Mouse (Mus musculus) liver, embryonic 11.5 days (tissue): Measurements from ENCODE around the gene Alx3. TPM values are rescaled to one million over a fixed set of nuclear protein-coding genes. Genes with fewer than 3 reads are reported as not detected.

ENCODE experiments used
- ATAC-seq: fragments of 200-750 bp; cut with Nextera tagmentation; replicated peaks from 2 replicates; pipeline ENCODE4 v1.8.0; 2017; ENCODE audit warnings: moderate number of reproducible peaks, mild to moderate bottlenecking, moderate TSS enrichment, moderate library complexity; ENCODE audit not compliant: low FRiP score
- DNase-seq: peaks from one replicate; pipeline ENCODE4 v3.0.0-alpha.2; 2017; ENCODE audit warnings: low spot score
- H3K27ac ChIP-seq: fragments of 300-500 bp; sonication (generic); 2 replicates; pipeline ENCODE4 v1.5.1; 2014; ENCODE audit warnings: mild to moderate bottlenecking, low read depth, low read length, control low read depth
- H3K27me3 ChIP-seq: fragments of 300-500 bp; sonication (generic); replicated peaks from 2 replicates; pipeline ENCODE4 v1.6.1; 2014; ENCODE audit warnings: low read length, mixed read lengths; ENCODE audit not compliant: control insufficient read depth, insufficient read depth
- H3K36me3 ChIP-seq: fragments of 300-500 bp; sonication (generic); 2 replicates; pipeline ENCODE4 v1.6.1; 2014; ENCODE audit warnings: mild to moderate bottlenecking, low read length, moderate library complexity, mixed read lengths; ENCODE audit not compliant: control insufficient read depth, insufficient read depth
- H3K4me1 ChIP-seq: fragments of 300-500 bp; sonication (generic); replicated peaks from 2 replicates; pipeline ENCODE4 v1.6.1; 2014; ENCODE audit warnings: low read length, mixed read lengths; ENCODE audit not compliant: control insufficient read depth, insufficient read depth
- H3K4me2 ChIP-seq: fragments of 300-500 bp; sonication (generic); 2 replicates; pipeline ENCODE4 v1.6.1; 2014; ENCODE audit warnings: mild to moderate bottlenecking, control low read depth, moderate library complexity
- H3K4me3 ChIP-seq: fragments of 300-500 bp; sonication (generic); 2 replicates; pipeline ENCODE4 v1.5.1; 2014; ENCODE audit warnings: low read depth, low read length, control low read depth
- H3K9ac ChIP-seq: fragments of 300-500 bp; sonication (generic); 2 replicates; pipeline ENCODE4 v1.6.1; 2014; ENCODE audit warnings: low read depth, low read length, control low read depth
- H3K9me3 ChIP-seq: fragments of 300-500 bp; sonication (generic); 2 replicates; pipeline ENCODE4 v1.6.1; 2016; ENCODE audit warnings: low read length, inconsistent platforms, mixed read lengths; ENCODE audit not compliant: control insufficient read depth
- WGBS: fragments of 180-500 bp; shearing (Covaris S2); extraction: QIAGEN DNeasy Blood & Tissue Kit; methylation state at CpG from one replicate; pipeline ENCODE4 v1.1.7; 2014; 5-methylcytosine and 5-hydroxymethylcytosine counted together
- polyA plus RNA-seq: library from polyadenylated mRNA; unstranded; fragments of >200 nt; fragmentation: Nextera tagmentation; extraction: Ambion mirVana; gene quantifications from 2 replicates; pipeline ENCODE4 v1.2.1, GENCODE M21; 2014

The Alx3 gene
- polyA plus RNA-seq, 1 experiment from 2014 or later: 5.6 TPM

DNA sequence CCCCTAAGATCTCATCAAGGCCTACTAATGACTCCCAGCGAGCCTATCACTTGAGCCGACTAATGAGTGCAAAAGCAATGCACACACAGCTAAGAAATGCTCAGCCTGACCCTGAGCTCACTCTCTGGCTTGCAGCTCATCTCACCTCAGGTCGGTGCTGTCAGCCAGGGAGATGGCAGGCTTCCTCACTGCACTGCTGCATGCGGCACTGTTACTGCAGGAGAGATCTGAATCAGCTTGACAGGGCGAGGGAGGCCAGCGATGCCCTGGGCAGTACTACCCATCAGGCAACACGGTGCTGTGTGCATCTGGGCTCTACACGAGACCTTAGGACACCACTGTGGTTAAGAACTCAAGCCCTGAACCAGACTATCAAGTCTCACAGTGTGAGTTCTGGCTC lies 30.7 kb downstream of the Alx3 start:
- H3K4me3 ChIP-seq: no peak overlapping the region
- H3K9ac ChIP-seq: no peak overlapping the region
- no peak for ATAC-seq
- H3K27ac ChIP-seq: no peak overlapping the region
- no peaks in the 10 kb centered on the region for H3K9me3 ChIP-seq
- WGBS: 89% methylated on average over 8 of the region's 8 CpGs
- peaks cover under 1% of the 10 kb centered on the region for H3K4me1 ChIP-seq
- H3K4me2 ChIP-seq: no peak overlapping the region
- no peaks in the 10 kb centered on the region for H3K27me3 ChIP-seq
- DNase-seq: no peak
- H3K36me3 ChIP-seq: peaks cover 31% of the 10 kb centered on the region

DNA sequence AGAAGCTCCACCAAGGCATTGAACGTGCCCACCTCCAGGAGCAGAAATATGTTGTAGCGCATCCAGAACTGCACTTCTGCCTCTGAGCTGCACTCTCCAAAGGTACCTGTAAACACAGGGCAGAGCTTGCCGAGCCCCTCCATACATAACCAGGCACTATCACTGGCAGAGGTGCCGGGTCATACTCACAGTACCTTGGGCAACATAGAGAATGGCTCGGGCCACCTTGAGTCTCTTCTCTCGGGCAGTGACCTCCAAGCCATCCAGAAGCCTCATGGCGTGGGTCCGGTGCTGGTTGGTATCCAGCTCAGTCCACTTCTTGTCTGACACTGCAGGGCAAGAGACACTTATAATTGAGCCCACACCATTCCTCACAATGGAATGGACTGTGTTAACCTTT lies 31.9 kb downstream of the Alx3 start:
- H3K27ac ChIP-seq: no peak overlapping the region

DNA sequence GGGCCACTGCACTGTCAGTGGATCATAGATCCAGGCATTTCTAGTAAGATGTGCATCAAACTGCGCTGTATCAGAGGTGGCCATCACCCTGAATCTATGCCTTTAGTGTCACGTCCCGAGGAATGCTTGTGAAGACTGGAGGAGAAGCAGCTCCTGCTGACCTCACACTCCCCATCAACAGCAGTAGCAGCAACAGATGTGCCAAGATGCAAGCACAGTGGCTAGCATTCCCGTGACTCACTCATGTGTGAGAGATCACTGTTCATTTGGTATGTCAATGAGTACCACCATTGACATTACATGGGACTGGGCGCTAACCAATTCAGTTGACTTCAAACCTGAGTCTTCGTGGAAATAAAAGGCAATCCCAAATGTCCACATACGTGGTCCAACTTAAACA lies 32.8 kb downstream of the Alx3 start:
- Histone ChIP-seq H3K36me3 (peaks cover 24% of the 10 kb centered on the region), H3K4me3 (no peak overlapping the region), H3K27me3 (no peaks in the 10 kb centered on the region), H3K4me2 (no peak overlapping the region), H3K4me1 (peaks cover 3% of the 10 kb centered on the region), H3K9ac (no peak overlapping the region), H3K9me3 (no peaks in the 10 kb centered on the region), H3K27ac (no peak overlapping the region)
- ATAC-seq: no peak
- DNase-seq: no peak
- 92% methylated on average over 7 of the region's 7 CpGs for WGBS

More for the DNA sequence above, 31.9 kb downstream of the Alx3 start:
- 93% methylated on average over 8 of the region's 8 CpGs for WGBS
- Histone ChIP-seq H3K27me3 (no peaks in the 10 kb centered on the region), H3K36me3 (peaks cover 25% of the 10 kb centered on the region), H3K4me2 (no peak overlapping the region), H3K9me3 (no peaks in the 10 kb centered on the region), H3K4me1 (peaks cover 3% of the 10 kb centered on the region), H3K4me3 (no peak overlapping the region), H3K9ac (no peak overlapping the region)
- no peak for DNase-seq
- ATAC-seq: no peak

DNA sequence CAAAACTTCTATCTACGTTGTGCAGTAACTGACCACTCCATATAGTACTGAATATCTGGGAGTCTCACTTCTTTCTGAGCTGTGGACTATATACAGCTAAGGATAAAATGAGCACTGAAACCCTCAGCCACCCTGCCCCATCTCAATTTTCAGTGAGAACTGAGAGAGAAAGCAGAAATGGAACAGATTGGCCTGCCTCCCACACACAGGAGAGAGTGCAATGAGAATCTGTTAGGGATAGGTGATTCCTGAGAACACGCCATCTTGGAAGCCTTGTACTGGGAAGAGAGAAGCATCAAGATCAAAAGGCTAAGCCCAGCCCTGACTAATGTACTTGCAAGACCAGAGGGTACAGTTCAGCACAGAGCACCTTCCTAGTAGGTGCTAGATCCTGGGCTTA lies 33.7 kb downstream of the Alx3 start:
- Histone ChIP-seq H3K9ac (no peak overlapping the region), H3K4me3 (no peak overlapping the region), H3K9me3 (no peaks in the 10 kb centered on the region), H3K4me2 (no peak overlapping the region), H3K27ac (no peak overlapping the region), H3K27me3 (no peaks in the 10 kb centered on the region), H3K36me3 (peaks cover 19% of the 10 kb centered on the region), H3K4me1 (peaks cover 3% of the 10 kb centered on the region)
- WGBS: 95% methylated on average over 2 of the region's 2 CpGs
- no peak for ATAC-seq
- DNase-seq: no peak

DNA sequence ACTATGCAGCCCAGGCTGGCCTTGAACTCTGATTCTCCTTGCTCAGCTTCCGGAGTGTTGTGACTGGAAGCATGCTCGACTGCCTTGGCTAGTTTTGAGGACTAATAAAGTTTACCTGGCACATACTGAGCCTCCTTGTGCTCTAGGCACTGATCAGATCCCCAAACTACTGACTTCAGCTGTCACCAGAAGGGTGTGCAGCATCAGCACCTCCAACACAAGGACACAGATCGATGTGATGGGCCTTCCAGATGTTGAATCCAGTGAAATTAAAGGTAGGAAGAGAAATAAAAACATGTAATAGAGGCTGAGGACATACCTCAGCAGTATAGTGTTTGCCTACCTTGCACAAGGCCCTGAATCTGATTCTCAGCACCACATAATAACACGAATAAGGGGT lies 34.6 kb downstream of the Alx3 start:
- no peak overlapping the region for H3K4me2 ChIP-seq
- DNase-seq (no peak), ATAC-seq (no peak)
- H3K27me3 ChIP-seq: no peaks in the 10 kb centered on the region
- 85% methylated on average over 4 of the region's 4 CpGs for WGBS
- no peak overlapping the region for H3K4me3 ChIP-seq
- H3K9me3 ChIP-seq: no peaks in the 10 kb centered on the region
- H3K4me1 ChIP-seq: peaks cover 3% of the 10 kb centered on the region
- peaks cover 16% of the 10 kb centered on the region for H3K36me3 ChIP-seq
- H3K27ac ChIP-seq: no peak overlapping the region
- H3K9ac ChIP-seq: no peak overlapping the region

DNA sequence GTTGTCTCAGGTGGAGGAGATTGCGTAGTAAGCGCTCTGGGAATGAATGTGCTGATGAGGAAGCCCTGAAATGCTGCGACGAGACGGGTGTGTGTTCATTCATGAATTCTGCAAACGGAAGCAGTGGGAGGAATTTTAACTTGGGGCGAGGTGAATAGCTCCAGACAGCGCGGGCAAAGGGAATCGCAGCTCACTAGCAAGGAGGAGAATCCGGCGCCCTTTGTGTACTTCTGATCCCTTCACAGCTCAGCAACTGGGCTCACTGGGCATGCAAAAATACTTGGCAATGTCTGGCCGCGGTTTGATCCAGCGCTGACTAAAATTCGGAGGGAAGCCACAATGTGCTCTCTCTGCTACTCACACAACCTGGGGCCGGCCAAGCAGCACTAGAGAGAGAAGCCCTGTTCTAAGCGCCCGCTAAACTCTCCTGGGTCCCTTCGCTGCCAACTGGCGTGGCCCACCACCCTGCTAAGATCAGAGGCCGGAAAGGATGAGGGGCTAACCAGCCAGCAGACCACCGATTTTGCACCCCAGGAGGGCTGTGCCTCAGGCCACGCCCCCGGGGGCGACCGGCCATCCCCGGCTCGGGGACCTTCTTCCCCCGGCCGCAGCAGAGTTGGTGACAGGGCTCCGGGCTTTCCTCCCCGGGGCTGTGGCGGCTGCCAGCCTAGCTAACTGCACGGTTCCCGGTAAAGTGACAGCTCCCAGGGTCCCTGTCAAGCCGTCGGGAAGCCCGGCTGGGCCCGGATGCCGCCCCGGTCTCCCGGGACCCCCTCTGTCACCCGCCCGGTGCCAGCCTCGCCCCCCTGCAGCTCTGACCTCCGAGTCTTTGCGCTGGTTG lies 36.1 kb downstream of the Alx3 start, which contains the start of gene Gm10961:
TSS of gene Gm10961 (plus strand) at position 641 of the 841 bp plus-strand sequence.
- ATAC-seq: peak; percentile 66
- WGBS: 2% methylated on average over 48 of the region's 48 CpGs

DNA sequence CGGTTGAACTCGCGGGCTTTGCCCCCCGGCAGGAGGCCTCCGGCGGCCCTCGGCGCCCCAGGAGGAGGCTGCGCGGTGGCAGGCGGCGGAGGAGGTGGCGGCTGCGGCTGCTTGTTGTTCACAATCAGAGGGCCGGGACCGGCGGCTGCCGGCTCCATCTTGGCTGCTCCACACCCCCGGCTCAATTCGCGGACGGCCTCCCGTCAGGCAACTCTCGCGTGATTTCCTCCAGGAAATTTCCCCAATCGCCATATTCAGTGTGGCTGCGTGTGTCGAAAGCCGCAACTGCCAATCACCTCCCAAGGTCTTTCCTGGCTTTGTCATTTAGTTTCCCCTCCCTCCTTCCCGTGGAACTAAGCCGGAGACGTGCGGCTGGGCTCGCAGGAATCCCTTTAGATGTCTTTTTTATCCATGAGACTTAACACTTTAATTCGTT lies 36.7 kb downstream of the Alx3 start, which contains the start of gene Strip1:
TSS of gene Strip1 (minus strand) at position 172 of the 436 bp plus-strand sequence.
- DNase-seq: peak; percentile 88
- peak within 1 kb of the TSS; percentile 74 for H3K27ac ChIP-seq
- peaks cover 3% of the 10 kb centered on the region for H3K4me1 ChIP-seq
- H3K9me3 ChIP-seq: no peaks in the 10 kb centered on the region
- peaks cover 6% of the 10 kb centered on the region for H3K36me3 ChIP-seq
- H3K4me2 ChIP-seq: peak within 1 kb of the TSS; percentile 92
- H3K9ac ChIP-seq: peak within 1 kb of the TSS; percentile 79
- 1% methylated on average over 35 of the region's 35 CpGs for WGBS
- peak within 1 kb of the TSS; percentile 99 for H3K4me3 ChIP-seq
- peak; percentile 95 for ATAC-seq
- H3K27me3 ChIP-seq: no peaks in the 10 kb centered on the region

More for the DNA sequence above, 36.1 kb downstream of the Alx3 start, which contains the start of gene Gm10961:
- H3K4me3 ChIP-seq: peak within 1 kb of the TSS; percentile 99
- H3K36me3 ChIP-seq: peaks cover 11% of the 10 kb centered on the region
- H3K9me3 ChIP-seq: no peaks in the 10 kb centered on the region
- DNase-seq: no peak
- H3K4me1 ChIP-seq: peaks cover 3% of the 10 kb centered on the region
- H3K27me3 ChIP-seq: no peaks in the 10 kb centered on the region
- peak within 1 kb of the TSS; percentile 74 for H3K27ac ChIP-seq
- H3K4me2 ChIP-seq: peak within 1 kb of the TSS; percentile 92
- peak within 1 kb of the TSS; percentile 79 for H3K9ac ChIP-seq

DNA sequence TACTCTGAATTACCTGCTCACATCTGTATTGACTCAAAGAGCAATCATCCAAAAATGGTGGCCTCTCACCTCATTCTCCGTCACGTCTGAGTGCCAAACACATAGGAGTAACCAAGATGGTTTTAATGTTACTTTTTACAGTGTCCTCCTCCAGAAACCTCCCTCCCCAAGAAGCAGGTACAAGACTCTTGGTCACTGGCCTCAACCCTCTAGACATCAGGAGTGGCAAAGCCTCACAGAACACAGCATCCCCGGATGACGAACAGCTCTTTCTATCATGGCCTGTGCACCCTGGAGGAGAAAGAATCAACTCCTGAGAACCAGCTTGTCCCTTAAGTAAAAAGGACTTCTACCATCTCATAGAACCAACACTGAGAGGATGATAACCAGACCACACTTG lies 38.0 kb downstream of the Alx3 start:
- H3K36me3 ChIP-seq: no peaks in the 10 kb centered on the region
- no peak overlapping the region for H3K27ac ChIP-seq
- H3K4me2 ChIP-seq: no peak overlapping the region
- H3K9me3 ChIP-seq: no peaks in the 10 kb centered on the region
- WGBS: 91% methylated on average over 4 of the region's 4 CpGs
- ATAC-seq (no peak), DNase-seq (no peak)
- H3K9ac ChIP-seq: no peak overlapping the region
- H3K4me3 ChIP-seq: no peak overlapping the region
- H3K4me1 ChIP-seq: peaks cover 3% of the 10 kb centered on the region
- no peaks in the 10 kb centered on the region for H3K27me3 ChIP-seq

DNA sequence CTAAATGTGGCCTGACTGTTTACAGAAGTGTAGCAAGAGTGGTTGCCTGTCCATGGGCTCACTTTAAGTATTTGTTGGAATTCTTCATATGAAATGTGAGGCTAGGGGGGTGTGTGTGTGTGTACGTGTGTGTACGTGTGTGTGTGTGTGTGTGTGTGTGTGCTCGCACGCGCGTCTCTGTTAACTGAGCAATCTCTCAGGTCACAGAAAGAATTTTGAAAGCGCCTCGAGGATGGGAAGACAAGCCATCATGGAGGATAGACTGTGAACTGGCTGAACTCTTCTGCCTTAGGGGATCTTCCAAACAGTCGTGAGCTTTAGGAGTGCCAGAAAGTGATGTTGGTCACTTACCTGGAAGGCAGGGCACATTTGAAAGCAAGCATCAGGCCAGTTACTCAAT lies 39.1 kb downstream of the Alx3 start:
- ATAC-seq: no peak
- Histone ChIP-seq H3K4me3 (no peak overlapping the region), H3K27me3 (no peaks in the 10 kb centered on the region), H3K9me3 (no peaks in the 10 kb centered on the region), H3K4me1 (peaks cover 3% of the 10 kb centered on the region), H3K27ac (no peak overlapping the region), H3K36me3 (no peaks in the 10 kb centered on the region), H3K9ac (no peak overlapping the region), H3K4me2 (no peak overlapping the region)
- 86% methylated on average over 9 of the region's 9 CpGs for WGBS
- DNase-seq: no peak
